Mouse (Mus musculus): Measurements from ENCODE around the gene Gm13757.
"Not testable (repeated sequence)": the region's sequence is repeated elsewhere in the genome, so short reads cannot be mapped to it uniquely, and the experiment has no call there.

The Gm13757 gene

DNA sequence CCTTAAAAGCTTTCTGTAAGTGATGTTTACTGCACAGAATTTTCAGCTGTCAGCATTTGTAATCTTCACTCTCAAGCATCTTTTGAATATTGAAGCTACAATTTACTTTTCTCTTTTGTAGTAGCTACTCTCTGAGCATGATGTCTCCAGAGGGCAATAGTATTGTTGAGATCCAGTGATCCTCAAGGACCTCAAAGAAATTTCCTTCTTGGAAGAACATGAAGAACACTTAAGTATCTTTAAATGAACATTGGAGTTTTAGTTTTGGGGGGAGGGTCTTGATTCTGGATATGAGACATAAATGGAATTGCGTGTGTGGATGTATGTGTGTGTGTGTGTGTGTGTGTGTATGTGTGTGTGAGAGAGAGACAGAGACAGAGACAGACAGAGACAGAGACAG lies at the start of gene Gm13757:
Gene Gm13757 (minus strand): TSS at position 101 of the 400 bp plus-strand sequence.
- in situ Hi-C loops (cut with MseI, MboI) = no loop called here

DNA sequence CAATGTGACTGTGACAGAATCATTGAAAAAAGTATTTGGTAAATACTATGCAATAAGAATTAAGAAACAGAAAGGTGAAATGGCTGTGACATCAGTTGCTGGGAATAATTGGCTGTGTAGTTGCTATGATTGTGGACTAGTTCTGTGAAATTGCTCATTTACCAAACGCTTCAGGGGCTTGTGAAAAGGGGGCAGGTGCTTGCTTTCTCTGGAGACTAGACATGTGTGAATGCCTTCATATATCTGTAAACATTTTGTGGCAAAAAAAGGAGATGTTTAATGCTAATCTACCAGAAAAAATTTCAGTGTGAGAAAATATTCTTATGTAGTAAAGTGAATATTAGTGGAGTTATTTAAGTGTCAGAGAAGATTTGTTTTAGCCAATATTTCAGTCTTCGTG lies 44.1 kb upstream of the Gm13757 start, which contains the start of gene Olfr1185-ps1:
Gene Olfr1185-ps1 (plus strand): TSS at position 301 of the 400 bp plus-strand sequence.
- in situ Hi-C loops (cut with MseI, MboI) = no loop called here

- in situ Hi-C loops (cut with MseI, MboI) = no loop called here
Measured at GRCm38 (mm10) chr2:88483298-88483697, 34.4 kb upstream of the Gm13757 start, which contains the start of gene Olfr1184. Olfr1184 (plus strand) TSS chr2:88483598.

DNA sequence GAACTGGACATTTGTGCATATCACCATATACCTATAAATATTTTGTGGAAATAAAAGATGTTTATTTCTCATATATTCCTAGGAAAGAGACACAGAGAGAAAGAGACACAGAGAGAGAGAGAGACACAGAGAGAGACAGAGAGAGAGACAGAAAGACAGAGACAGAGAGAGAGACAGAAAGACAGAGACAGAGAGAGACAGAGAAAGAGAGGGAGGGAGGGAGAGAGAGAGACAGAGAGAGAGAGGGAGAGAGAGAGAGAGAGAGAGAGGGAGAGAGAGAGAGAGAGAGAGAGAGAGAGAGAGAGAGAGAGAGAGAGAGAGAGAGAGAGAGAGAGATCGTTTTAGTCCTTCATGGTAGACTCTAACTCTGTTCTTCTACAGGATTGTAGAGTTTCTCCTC lies 5.6 kb upstream of the Gm13757 start, which contains the start of gene Olfr1183:
Gene Olfr1183 (plus strand): TSS at position 301 of the 400 bp plus-strand sequence.
- in situ Hi-C loops (cut with MseI, MboI) = not testable (repeated sequence)

DNA sequence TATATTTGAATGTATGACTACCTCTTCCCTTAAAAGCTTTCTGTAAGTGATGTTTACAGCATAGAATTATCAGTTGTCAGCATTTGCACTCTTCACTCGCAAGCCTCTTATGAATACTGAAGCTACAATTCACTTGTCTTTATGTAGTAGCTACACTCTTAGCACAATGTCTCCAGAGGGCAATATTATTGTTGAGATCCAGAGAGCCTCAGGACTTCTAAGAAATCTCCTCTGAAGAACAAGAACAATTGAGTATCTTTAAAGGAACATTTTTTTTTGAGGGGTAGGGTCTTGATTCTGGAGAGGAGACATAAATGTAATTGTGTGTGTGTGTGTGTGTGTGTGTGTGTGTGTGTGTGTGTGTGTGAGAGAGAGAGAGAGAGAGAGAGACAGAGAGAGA lies 22.9 kb downstream of the Gm13757 start, which contains the start of gene Olfr1181:
Gene Olfr1181 (minus strand): TSS at position 101 of the 400 bp plus-strand sequence.
- in situ Hi-C loops (cut with MseI, MboI) = no loop called here

GRCm38 (mm10) chr2:88419051-88419450 lies 29.9 kb downstream of the Gm13757 start, which contains the start of gene Olfr1180:
Olfr1180 (minus strand) TSS chr2:88419151.
- in situ Hi-C loops (cut with MseI, MboI) = no loop called here

GRCm38 (mm10) chr2:88406353-88406752 lies 42.6 kb downstream of the Gm13757 start, which contains the start of gene Olfr1179:
Olfr1179 (minus strand) TSS chr2:88406453.
- in situ Hi-C loops (cut with MseI, MboI) = no loop called here
